Mouse (Mus musculus): ENCODE measurements around the gene Ubxn1.

Ubxn1 gene

DNA sequence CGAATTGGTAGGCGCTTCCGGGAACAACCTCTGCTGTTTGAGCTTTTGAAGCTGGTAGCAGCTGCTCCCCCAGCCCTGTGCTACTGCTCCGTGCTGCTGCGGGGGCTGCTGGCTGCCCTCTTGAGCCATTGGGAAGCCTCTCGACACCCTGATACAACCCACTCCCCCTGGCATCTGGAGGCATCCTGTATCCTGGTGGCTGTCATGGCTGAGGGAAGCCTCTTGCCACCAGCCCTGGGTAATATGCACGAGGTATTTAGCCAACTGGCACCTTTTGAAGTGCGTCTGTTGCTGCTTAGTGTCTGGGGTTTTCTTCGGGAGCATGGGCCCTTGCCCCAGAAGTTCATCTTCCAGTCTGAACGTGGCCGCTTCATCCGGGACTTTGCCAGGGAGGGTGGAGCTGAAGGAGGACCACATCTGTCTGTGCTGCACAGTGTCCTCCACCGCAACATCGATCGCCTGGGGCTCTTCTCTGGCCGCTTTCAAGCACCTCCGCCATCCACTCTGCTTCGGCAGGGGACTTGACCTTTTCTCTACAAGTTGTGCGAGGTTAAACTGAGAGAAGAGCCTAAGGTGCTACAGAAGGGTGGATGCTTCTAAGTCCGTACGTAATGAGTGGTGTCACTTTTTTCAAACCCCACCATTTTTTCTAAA is 26.0 kb downstream of the Ubxn1 start:
- intact Hi-C loops (cut with DNase I), result loop anchor here (5.0 kb wide), 1 partner anchor 40 kb away; no protein-coding TSS in a partner anchor

DNA sequence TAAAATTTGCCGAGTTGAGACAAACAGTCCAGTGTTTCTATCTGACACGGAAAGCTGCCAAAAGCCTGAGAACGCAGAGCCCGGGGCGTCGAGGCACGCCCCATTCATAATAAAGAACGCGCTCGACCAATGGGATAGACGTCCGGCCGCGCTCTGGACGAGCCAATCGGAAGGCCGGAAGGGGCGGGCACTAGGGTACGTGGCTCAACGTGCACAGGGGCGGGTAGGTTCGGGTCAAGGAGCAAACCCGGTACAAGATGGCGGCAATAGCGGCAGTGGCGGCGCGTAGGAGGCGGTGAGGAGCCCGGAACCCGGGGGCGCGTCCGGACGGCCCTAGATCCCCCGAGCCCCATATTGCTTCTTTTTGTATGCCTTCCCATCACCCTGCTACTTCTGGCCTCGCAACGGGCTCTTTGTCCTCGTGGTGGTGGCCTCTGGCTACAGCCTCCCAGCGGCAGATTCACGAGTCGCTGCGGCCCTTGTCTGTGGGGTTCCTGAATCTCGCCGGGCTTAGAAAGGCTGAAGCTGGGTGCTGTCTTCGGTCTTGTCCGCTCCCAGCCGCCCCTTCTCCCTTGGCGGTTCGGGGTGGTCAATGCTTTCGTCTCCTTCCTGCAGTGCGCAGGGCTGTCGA is 26.7 kb downstream of the Ubxn1 start, which contains the start of gene Ganab:
Ganab (plus strand) TSS at position 207 of the 631 bp plus-strand sequence.
- intact Hi-C loops (cut with DNase I), result loop anchor here (5.0 kb wide), 1 partner anchor 39 kb away; no protein-coding TSS in a partner anchor

- intact Hi-C loops (cut with DNase I), result loop anchor here (5.0 kb wide), 1 partner anchor 39 kb away; no protein-coding TSS in a partner anchor
Measured at GRCm38 (mm10) chr19:8898576-8898975, 27.3 kb downstream of the Ubxn1 start.

- intact Hi-C loops (cut with DNase I), result loop anchor here (5.0 kb wide), 1 partner anchor 38 kb away; no protein-coding TSS in a partner anchor
Measured at GRCm38 (mm10) chr19:8899079-8899478, 27.8 kb downstream of the Ubxn1 start.

- intact Hi-C loops (cut with DNase I), result no loop called here
Measured at GRCm38 (mm10) chr19:8903412-8903811, 32.1 kb downstream of the Ubxn1 start.

DNA sequence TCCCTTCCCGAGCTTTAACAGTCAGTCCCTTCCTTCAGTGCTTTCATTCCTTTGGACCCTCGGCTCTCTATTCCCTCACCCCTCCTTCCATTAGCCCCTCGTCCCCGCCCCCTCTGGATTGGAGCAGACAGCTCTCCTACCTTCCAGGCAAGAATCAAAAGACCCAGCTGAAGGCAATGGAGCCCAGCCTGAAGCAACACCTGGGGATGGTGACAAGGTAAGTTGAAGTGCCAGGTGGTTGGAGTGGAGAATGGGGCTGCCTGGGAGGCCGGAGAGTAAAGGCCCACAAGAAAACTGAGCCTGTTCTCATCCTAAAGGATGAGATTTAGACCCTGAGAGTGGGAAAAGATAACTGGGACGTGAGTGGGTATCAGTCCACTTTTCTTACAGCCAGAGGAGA is 37.2 kb downstream of the Ubxn1 start:
- intact Hi-C loops (cut with DNase I), result loop anchor here (5.0 kb wide), 1 partner anchor 46 kb away; no protein-coding TSS in a partner anchor

- intact Hi-C loops (cut with DNase I), result no loop called here
Measured at GRCm38 (mm10) chr19:8911810-8912209, 40.5 kb downstream of the Ubxn1 start.

- intact Hi-C loops (cut with DNase I), result no loop called here
Measured at GRCm38 (mm10) chr19:8914212-8914611, 42.9 kb downstream of the Ubxn1 start.

DNA sequence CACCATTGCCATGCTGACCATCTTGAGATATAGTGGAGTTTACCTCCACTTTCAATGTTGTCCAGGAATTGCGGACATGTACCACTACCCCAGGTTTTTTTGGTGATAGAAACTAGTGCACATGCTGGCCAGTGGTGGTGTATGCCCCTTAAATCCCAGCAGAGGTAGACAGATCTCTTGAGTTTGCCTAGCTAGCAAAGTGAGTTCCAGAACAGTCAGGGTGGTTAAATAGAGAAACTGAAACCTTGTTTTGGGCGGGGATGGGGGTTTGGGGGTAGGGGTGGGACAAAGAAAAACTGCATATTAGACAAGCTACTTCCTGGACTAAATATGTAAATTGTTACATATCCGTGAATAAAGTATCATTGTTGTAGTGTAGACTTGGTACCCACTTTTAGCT is 47.7 kb downstream of the Ubxn1 start:
- intact Hi-C loops (cut with DNase I), result no loop called here

DNA sequence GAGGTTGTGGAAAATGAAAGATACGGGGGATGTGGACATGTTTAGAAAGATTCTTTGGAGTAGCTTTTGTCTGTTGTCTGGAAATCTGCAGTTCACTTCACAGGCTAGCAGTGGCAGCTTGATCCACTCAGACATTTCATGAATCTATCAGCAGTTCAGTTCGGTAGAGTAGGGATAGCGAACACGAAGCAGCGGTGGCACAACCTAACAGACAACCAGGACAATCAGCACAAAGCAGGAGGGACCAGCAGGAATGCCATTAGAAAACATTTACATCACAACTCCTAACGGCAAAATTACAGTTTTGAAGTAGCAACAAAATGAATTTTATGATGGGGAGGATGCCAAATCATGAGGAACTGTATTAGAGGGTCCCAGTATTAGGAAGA is 48.4 kb downstream of the Ubxn1 start:
- intact Hi-C loops (cut with DNase I), result no loop called here

DNA sequence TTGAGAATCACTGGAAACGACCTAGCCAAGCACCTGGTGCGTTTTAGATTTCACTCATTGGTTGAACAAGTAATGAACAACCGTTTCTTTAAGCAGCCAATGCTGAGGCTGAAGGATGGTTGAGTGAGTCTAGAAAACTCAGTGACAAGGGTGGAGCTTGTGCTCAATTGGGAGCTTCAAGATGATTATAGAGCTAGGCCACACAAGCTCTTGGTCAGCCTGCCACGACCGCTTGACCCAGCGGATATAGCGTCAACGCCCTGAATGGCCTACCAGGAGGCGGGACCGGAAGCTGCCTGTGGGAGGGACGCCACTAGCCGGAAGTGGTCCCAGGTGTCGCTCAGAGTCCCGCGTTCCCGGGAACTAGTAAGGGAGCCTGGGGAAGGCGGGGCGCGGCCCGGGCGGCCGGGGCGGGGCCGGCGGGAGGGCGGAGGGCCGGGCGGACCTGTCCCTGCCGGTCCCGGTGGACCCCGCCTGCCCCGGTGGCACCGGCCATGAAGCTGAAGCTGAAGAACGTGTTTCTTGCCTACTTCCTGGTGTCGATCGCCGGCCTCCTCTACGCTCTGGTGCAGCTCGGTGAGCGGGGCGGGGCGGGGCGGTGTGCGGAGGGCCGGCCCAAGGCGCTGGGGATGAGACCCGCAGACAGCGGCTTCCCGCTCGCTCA is 48.9 kb downstream of the Ubxn1 start, which contains the start of gene B3gat3:
B3gat3 (plus strand) TSS at position 302 of the 664 bp plus-strand sequence.
- intact Hi-C loops (cut with DNase I), result no loop called here

DNA sequence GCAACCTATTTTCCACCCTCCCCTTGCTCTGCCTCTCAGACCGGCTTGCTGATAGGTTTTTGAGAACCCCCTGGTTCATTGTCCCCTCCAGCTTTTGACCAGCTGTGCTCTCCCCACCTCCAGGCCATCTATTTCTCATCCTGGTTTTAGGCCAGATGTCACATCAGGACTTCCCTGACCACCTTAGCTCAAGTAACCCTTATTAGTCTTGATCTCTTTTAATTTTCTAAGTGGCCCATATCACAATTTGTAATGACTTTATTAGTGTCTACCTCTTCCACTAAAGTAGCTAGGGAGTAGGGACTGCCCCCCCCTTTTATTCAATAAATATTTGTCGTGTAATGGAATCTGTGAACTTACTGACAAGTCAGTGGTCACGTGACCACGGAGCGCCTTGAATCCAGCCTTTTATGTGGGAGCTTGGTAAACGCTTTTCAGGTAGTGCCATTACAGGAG is 49.6 kb downstream of the Ubxn1 start:
- intact Hi-C loops (cut with DNase I), result no loop called here

DNA sequence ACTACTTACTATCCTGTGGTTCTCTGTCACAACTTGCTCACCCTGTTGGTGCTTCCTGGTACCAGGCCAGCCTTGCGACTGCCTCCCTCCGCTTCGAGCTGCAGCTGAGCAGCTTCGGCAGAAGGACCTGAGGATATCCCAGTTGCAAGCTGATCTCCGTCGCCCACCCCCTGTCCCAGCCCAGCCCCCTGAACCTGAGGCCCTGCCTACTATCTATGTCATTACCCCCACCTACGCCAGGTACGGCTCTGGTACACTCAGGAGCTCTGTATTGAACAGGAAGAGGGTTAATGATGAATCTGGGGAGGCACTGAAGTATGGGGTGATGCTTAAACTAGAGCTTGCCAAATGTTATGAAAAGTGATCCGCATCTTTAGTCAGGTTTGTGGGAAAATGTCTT is 50.4 kb downstream of the Ubxn1 start:
- intact Hi-C loops (cut with DNase I), result no loop called here

Small RNA genes within 50 kb of the gene (microRNA-seq; reads per million reads assigned to microRNA genes)
- 0.11 to 0.86 reads per million in 2 experiments for gene Mir5136

Measured in adrenal gland (tissue).